Mouse (Mus musculus) cerebellum, adult (tissue): ENCODE data around the gene Slc35b1.
A peak's percentile ranks its signal among the peaks of the same experiment; 100 is the strongest.

ENCODE experiments used
- ATAC-seq: cut with Nextera tagmentation; 2 replicates; pipeline ENCODE4 v1.9.2; 2017; ENCODE audit warnings: mild to moderate bottlenecking, moderate library complexity, mixed read lengths; ENCODE audit not compliant: insufficient number of reproducible peaks, low FRiP score, low TSS enrichment

The Slc35b1 gene

DNA sequence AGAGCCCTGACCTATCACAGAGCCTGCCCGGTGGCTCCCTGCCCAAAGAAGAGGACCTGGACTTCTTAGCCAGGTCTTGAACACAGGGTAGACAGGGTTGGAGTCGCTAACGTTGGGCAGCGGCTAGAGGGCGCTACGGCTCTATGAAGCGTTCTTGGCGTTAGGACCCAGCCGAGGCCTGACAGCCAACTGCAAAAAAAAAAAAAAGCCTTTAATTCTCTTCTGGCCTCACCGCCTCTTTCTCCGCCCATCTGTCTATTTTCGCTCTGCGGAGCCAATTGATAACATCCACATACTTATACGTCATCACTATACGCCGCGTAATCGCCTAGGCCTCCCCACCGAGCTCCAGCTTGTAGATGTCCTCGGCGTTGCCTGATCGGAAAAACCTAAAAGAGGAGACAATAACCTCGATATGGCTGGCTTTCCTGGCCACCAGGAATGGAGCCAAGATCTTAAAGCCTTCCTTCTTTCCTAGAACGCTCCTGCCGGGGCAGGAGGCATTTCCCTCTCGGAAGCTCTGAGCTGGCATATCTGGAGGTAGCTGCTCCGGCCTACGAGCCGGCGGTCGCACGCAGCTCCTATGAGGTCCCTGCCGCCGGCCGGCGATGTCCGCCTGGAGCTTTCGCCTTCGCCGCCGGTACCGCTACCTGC, at the start of gene Slc35b1:
TSS of gene Slc35b1 (plus strand) at position 374 of the 654 bp plus-strand sequence.
- ATAC-seq, result peak; percentile 92

DNA sequence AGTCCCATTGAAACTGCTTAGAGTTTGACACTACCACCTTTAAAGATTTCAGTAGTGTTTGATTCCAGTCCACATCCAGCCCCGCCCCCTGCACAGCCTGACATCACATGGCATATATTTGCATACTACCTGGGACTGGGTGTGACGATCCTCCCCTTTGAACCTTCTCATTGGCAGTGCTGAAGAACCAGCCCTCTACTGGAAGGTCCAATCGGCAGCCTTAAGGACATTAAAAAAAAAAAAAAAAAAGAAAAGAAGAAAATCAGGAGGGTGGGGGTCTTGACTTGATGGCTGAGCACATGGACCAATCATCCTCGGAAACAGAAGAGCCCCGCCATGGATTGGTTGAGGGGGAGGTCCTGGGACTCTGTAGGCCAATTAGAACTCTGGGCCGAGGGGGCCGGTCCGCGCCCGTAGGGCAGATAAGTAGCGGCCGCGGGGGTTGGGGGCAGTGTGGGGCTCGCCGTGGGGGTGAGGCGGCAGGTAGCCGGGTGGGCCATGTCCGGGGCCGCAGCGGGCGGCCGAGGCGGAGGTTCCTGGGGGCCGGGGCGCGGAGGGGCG, 47.8 kb upstream of the Slc35b1 start, which contains the start of gene Fam117a:
TSS of gene Fam117a (plus strand) at position 451 of the 561 bp plus-strand sequence.
- ATAC-seq, result 0 out of 2 replicates have a peak, but pooled peaks have one; percentile 66

DNA sequence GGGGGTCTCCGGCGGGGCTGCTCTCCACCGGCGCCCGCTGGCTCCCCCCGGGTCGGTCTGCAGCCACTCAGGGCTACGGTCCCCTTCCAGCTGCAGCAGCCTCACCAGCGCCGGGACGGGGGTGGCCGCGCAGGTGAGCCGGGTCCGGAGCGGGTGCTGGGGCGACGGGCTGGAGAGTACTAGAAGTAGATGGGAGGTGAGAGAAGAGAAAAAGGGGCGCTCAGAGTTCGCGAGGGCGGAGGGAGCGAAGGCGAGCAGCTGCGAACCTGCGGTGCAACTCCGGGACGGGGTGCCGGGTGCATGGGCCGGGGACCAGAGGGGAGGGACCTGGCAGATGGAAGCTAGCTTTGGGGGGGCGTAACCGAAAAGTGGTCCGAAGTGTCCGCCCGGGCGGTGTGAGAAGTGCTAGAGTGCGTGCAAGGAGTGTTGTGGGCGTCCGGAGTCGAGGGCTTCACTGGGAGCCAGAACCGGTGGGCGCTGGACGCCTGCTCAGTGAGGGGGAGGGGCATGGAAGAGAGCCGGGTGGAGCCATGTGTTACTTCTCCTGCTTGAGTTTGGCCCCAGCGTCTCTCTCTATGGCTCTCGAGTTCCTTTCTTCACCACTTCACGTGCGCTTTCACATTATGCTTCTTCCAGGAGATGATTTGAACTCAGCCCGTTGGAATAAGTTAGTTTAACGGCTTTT, 47.2 kb upstream of the Slc35b1 start:
- ATAC-seq, result no peak

- no peak for ATAC-seq
These were observed 46.6 kb upstream of the Slc35b1 start for GRCm38 (mm10) chr11:95337846-95338342.

DNA sequence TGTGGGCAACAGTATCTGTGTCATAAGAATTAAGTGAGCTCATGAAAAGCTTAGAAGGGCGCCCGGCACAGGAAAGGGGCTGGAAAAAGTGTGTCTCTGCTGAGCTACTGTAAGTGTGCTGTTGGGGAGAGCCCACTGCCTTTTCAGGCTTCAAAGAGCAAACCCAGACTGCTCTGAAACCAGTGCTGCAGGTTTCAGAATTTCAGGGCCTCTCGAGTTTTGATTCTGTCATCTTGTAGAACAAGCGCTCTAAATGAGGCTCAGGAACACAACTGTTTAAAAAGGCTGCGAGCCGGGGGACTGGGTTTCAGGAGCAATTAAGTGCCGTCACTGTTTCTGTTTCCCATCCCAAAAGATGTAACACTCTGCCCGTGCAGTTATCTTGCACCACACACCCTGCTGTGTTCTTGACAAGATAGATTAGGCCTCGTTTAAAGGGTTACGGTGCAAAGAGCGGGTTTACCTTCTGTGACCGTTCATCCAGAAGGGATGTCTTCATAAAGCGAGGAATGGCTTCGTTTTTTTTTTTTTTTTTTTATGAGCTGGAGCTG, 44.9 kb upstream of the Slc35b1 start:
- ATAC-seq, result no peak

DNA sequence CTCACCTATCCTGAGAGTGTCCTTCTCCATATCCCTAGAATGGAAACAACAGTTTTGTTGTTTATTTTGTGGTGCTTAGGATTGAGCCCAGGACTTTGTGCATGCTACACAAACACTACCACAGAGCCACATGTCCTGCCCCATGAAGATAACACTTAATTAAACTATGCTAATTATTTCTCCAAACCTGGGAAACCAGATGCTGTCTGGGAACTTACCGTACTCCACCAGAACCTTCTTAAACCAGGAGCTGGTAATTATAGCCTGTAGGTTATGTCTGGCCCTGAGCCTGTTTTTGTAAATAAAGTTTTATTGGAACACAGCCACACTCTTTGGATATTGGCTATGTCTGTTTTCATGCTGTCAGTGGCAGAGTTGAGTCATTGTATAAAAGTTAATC, 44.2 kb upstream of the Slc35b1 start:
- ATAC-seq, result no peak

DNA sequence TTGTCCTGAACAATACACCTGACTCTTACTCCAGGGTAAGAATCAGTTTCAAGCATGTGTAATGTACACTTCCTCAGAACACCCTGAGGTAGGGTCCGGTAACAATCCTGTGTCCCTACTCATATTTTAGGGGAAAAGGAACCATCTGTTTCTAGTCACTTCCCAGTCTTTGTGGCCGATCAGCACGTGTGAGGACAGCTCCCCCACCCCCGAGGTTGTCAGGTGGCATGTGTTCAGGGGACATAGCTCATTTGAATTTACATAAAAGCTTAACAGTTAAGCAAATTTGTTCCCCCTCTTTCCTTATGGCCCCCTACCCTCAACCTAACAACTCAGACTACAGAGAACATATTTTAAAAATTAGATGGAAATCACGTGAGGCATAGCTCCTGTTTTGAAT, 43.8 kb upstream of the Slc35b1 start:
- no peak for ATAC-seq

- no peak for ATAC-seq
These were observed 41.3 kb upstream of the Slc35b1 start for GRCm38 (mm10) chr11:95343180-95343579.

DNA sequence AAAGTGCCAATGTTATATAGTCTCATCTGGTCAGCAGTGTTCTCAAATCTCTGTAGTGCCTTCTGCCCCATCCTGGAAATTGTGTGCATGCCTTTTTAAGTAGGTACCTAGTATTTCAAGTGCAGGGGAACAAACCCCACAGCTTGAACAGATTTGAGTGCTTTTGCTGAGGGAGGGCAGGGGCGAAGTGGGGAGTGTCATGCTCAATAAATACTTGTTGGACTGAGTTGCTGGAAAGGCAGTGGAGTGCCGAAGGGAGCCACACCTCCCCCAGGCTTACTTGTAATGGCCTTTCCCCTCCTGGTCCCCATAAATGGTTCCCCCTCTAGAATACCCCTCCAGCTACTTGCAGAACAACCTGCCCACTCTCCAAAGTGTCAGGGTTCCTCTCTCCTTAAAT, 40.3 kb upstream of the Slc35b1 start:
- no peak for ATAC-seq

DNA sequence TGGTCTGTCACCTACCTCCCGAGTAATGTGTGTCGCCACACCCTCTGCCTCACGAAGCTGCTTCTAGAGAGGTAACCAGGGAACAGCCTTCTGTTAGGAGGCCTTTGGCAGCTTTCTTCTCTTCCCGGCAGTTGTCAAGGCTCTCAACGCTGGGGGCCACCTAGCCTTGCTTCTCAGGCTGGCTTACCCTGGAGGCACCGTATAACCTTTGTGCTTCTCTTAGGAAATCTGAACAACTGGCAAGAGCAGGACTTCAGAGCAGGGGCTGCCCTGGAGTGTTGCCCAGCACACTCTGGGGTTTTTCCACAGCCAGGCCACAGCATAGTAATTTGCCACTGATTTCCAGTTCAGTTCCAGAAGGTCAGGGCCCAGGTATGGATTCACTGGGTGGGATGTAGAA, 34.2 kb upstream of the Slc35b1 start:
- no peak for ATAC-seq

GRCm38 (mm10) chr11:95350960-95351359, 33.5 kb upstream of the Slc35b1 start:
- ATAC-seq, result no peak

DNA sequence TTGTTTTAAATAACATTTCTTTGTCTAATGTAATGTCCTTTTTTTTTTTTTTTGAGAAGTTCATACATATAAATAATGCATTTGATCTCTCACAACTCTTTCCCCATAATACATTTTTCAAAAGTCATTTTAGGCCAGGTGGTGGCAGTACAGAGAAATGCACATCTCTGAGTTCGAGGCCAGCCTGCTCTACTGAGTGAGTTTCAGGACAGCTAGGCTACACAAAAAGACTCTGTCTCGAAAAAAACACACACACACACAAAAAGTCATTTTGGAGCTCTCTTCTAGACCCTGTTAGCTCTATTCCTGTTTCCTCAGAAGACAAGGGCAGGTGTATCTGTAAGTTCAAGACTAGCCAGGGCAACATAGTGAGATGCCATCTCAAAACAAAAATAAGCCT, 31.8 kb upstream of the Slc35b1 start:
- no peak for ATAC-seq

DNA sequence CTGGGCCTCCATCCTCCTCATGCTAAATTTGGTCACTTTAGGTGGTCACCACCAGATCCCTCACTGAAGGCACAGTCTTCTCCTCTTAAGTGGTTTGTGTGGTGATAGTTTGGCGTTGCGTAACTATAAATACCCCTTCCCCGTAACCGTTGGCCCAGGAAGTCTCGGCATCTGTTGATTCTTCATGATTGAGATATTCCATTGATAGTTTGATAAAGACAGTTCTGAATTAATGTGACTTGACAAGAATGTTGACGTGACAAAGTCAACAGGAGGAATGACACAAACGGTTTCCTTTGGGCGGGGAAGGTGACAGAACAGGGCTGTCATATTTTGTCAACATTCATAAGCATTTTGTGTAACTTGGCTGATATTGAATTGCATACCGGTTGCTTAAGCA, 31.3 kb upstream of the Slc35b1 start:
- no peak for ATAC-seq

- no peak for ATAC-seq
These were observed 30.1 kb upstream of the Slc35b1 start for GRCm38 (mm10) chr11:95354228-95354944.

GRCm38 (mm10) chr11:95354945-95355660, 29.4 kb upstream of the Slc35b1 start:
- no peak for ATAC-seq

GRCm38 (mm10) chr11:95355661-95356011, 28.9 kb upstream of the Slc35b1 start:
- ATAC-seq, result no peak

DNA sequence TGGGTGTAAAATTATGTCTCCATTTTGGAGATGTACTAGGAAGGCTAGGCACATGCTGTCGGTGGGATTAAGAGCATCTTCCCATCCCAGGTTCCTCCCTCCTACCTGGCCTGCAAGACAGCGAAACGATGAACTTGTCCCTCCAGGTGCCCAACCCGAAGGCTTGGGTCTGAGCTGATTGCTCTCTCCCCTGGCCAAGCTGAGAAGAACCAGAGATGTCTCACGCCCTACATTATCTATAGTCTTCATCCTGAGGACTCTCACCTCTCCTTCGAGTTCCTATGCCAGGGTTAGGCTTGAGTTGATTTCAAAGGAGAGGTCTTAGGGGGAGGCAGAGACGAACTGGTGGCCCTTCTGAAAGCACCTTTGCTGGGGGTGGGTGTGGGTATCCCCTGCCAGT, 28.5 kb upstream of the Slc35b1 start:
- ATAC-seq, result no peak

- no peak for ATAC-seq
These were observed 27.8 kb upstream of the Slc35b1 start for GRCm38 (mm10) chr11:95356469-95357273.

GRCm38 (mm10) chr11:95358263-95358662, 26.2 kb upstream of the Slc35b1 start:
- no peak for ATAC-seq
